Mouse (Mus musculus): ENCODE results near the gene Retreg1. TPM values are rescaled to one million over a fixed set of nuclear protein-coding genes. Genes with fewer than 3 reads are reported as not detected.
"Not testable (repeated sequence)": the region's sequence is repeated elsewhere in the genome, so short reads cannot be mapped to it uniquely, and the experiment has no call there.

Gene Retreg1
- total RNA-seq, 1 experiment from 2014 or later = 24.3 TPM

DNA sequence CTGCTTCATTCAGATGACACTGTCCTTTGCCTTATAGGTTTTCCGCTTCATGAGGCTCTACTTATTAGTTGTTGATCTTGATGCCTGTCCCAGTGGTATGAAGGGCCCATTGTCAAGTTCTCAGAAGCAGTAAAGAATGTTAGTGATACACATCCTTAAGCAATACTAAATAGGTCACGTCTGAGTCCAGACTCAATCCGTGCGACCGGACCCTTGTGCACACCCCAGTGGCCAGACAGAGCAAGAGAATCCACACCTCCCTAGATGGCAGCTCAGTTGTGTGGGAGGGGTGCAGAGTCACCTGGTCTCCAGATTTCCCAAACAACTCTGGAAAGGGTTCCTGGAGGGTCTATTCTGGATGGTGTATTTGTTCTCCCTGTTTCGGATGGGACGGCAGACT lies 103.5 kb downstream of the Retreg1 start:
- DNase-seq = no peak

DNA sequence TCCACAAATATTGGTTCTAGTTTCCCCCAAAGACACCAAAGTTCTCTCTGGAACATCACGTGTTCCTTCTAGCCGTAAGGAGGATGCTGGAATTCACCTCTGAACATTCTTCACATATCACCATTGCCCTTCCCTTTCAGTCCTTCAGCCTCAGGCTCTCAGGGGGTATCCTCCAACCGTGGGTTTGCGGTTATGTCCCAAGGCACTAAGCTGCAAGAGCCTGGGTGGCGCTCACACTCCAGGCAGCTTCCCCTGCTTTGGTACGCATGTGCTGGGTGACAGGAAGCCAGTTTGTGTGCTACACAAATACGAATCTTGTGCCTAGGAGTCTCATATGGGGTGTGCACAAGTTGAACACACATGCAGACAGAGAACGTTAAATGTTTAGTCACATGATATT lies 104.4 kb downstream of the Retreg1 start:
- DNase-seq = no peak

DNA sequence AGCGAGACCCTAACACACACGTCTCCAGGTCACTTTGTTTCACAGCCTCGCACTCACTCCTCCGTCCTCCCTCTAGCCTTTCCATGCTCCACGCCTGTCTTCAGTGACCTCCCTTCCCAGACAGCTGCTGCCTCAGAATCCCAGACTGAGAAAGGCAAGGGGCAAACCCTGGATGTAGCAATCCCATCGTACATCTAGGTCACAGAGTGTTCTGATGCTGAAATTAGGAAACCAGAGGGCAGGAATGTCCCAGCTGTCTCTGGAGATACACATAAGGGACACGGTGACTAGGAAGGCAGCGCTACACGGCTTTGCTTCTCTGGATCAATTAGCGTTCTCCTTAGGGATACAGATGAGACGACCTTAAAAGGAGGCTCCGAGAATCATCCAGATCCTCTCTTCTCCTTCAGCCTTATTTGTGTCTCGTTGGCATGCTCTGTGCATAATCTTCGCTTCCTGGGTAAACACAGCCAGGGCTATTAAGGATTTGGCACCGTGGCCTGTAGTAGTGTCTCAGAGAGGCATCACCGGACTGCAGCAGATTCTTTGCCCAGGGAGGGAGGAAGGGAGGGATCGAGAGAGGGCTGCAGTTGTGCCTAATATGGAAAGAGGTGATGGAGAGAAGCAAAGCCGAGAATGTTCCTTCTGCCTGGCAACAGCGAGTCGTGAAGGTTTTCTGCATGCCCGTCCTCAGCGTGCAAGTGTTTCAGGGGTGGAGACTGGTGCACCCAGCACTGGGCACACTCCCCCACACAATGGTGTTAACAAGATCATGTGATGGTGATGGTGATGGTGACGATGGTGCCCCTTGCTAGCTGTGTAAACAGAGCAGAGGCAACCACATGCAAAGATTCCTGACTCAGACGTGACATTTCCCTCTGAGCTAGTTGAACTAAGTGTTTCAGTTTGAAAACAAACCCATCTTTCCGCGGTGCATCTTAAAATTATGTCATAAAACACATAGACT lies 105.6 kb downstream of the Retreg1 start:
- DNase-seq = peak; percentile 49

DNA sequence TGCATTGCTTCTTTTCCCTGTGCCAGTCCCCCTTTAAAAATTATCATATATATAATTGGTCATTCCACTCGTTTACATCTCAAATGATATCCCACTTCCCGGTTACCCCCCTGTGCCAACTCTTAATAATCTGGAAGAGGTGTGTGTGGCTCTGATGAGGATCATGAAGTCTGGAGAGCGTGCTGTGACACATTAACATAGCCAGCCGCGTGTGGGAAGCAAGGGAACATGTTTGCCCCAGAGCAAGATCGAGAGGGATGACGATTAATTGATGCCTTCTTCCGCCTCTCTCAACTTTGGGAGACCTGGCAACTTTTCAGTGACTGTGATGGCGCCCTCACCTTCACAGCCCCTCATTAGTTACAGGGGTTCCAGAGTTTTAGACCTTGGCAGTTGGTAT lies 106.7 kb downstream of the Retreg1 start:
- DNase-seq = no peak

DNA sequence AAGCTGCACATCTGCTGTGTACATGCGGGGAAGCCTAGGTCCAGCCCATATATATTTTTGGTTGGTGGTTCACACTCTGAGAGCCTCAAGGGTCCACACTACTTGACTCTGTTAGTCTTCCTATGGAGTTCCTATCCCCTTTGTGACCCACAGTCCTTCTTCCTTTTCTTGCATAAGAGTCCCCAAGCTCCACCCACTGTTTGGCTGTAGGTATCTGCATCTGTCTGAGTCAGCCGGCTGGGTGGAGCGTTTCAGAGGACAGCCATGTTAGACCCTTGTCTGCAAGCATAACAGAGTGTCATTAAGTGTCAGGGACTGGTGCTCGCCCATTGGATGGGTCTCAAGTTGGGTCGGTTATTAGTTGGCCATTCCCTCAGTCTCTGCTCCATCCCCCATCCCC lies 107.6 kb downstream of the Retreg1 start:
- DNase-seq = no peak

DNA sequence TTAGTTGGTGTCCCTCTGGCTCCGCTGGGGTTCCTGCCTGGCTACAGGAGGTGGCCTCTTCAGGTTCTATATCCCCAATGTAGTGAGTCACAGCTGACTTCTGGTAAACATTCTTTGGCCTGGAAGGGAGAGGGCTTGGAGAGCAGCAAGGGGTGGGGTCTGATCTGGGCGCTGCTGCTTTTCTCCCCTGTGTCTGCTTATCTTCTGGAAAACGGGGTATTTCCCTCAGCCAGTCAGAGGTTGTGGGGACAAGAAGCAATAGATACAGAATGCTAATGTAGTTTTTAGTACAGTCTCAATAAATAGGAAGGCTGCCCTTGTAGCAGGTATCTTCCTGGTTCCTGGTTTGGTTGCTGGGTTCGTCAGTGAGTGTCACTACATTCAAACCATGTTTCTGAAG lies 108.1 kb downstream of the Retreg1 start:
- DNase-seq = no peak

DNA sequence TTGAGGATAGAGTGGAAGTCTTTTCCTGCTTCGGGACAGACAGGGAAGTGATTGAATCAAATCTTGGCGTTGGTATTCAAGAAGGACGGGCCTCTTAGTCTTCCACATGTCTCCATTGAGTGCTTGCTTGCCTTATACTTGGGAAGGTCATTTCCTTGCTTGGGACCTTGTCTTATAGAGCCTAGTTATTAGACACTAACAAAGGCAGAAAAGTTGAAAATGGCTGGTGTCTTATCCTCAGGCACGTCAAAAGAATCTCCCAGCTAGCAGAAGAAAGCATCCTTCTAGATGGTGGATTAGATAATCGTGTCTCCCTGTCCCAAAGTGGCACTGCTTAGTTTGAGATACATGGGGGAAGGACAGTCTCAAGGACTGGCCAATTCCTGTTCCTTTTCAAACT lies 113.0 kb downstream of the Retreg1 start:
- DNase-seq = no peak

DNA sequence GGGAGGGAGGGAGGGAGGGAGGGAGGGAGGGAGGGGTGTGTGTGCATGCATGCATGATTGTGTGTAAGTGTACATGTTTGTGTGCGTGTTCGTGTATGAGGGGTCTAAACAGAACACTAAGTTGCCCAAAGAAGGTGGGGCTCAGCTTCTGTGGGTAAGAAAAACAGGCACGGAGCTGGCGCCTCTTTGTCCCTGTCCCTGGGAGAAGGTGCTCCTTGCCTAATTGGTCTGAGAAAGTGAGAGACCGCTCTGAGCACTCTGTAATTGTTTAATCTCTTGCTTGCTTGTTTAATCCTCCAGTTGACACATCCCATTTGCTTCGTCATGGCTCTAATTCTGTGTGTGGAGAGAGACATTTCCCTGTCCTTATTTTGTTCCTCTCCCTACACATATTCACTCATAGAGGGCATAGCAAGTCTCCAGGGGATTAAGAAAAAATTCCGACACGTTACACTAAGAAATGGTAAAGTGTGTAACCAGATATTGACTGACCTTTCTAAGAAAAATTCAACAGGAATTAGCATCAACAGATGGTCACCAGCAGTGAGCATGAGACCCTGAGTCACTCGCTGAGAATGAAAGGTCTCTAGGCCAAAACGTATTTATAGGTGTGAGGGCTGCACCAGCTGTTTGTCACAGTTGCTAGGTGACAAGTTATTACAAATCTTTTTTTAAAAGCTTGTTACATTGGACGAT lies 113.6 kb downstream of the Retreg1 start:
- no peak for DNase-seq

DNA sequence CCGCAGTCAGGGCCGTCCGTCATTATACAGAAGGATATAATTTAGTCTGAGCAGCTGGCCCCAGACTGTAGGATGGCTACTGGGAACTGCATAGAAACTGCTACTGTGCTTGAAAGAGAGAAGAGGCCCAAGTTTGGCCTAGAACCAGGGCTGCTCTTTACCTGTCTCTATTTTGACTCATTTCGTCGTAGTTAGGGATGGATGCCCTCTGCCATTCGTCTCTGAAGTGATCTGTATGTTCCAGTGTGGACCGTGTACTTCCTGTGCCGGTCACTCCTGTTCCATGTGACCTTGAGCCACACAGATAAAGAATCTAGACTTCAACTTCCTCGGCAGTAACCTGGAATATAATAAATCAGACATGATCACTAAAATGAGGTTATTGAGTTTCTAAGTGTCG lies 114.7 kb downstream of the Retreg1 start:
- DNase-seq = no peak

DNA sequence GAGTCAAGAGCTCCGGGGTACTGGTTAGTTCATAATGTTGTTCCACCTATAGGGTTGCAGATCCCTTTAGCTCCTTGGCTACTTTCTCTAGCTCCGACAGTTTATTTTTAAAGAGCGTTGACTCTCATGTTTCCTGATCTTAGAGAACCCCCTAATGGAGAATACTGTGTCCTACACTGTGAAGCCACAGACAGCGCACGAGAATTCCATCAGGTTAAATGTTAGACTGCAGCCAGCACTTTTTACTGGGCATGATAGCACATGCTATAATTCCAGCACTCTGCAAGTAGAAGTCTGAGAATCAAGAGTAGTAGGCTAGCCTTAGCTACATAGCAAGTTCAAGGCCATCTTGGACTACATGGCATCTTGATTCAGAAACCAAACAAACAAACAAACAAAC lies 116.4 kb downstream of the Retreg1 start:
- peak; percentile 21 for DNase-seq

DNA sequence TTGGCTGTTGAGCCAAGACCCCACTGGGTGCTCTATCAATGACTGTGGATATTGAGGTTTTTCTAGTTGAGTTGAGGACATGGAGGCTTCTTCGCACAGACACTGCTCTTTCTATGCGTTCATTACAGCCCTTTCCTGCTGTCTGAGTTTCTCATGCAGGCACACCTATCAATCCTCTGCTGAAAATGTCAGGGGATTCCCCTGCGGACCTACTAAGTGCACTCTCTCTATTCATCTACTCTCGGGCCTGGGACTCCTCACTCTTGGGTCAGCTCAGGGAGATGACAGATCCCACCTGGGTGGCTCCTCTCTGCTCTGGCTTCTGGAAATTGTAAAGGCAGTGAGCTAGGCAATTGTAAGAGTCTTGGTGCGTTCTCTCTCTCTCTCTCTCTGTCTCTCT lies 117.3 kb downstream of the Retreg1 start:
- no peak for DNase-seq

DNA sequence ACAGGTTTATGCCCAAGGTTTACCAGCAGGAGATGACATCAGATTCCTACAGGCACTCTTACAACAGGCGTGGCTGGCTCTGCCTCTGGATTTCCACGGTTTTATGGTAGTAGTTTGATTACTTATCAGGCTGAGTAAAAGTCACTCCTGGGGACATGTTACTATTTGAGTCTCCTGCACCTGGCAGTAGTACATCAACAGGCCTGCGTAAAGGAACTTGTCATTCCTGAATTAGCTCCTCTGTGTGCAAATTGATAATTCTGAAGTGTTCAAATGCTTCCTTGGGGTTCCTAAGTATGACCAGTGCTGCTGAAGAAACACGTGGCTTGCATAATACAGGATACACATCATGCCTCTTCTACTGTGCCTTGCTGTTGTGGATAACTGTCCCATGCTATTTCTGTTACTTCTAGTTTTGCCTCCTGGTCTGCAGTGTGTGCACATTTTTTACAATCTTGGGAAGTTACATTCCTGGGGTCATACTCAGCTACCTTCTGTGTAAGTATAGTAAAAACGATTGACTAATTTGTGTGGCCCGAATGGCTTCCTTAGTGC lies 123.3 kb downstream of the Retreg1 start:
- DNase-seq = no peak

DNA sequence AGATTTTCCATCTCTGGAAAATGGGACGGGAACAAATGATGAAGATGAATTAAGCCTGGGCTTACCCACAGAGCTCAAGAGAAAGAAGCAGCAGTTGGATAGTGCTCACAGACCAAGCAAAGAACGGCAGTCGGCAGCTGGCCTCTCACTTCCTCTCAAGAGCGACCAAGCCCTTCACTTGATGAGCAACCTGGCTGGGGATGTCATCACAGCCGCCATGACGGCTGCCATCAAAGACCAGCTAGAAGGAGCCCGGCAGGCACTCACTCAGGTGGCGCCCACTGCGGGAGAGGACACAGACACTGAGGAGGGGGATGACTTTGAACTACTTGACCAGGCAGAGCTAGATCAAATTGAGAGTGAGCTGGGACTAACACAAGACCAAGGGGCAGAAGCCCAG lies 128.6 kb downstream of the Retreg1 start:
- DNase-seq = no peak

DNA sequence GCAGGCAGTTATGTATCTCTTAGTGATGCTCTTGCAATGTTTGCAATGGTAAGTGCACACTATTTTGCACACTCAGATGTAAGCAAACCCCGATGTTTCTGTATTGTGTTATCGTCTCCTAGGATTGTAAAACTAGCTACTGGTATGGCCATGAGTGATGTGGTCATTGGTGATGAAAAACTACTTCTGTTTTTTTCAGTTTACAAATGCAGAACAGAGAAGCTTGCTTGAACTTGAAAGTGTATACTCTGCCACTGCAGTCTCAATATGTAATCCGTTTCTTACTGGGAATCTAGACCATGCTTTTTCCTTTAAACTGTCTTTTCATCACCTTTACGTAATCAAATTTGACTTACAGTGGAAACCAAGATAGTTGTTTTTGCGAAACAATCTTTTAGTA lies 129.8 kb downstream of the Retreg1 start:
- DNase-seq = no peak

DNA sequence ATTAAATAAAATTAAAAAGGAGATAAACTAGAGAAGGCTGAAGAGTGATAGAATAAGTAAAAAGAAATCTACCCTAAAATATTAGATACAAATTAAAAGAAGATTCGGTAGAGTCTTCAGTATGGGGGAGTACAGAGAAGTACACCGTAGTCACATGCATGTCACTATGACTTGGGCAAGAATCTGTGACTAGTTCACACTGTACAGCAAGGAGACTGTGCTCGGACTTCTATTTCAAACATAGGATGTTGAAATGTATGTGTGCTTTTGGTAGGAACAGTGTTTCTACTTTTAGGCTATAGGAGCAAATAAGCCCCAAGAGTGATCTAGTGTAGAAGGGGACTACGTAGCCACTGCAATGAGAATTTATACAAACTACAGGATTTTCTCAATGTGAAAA lies 131.4 kb downstream of the Retreg1 start:
- no peak for DNase-seq

DNA sequence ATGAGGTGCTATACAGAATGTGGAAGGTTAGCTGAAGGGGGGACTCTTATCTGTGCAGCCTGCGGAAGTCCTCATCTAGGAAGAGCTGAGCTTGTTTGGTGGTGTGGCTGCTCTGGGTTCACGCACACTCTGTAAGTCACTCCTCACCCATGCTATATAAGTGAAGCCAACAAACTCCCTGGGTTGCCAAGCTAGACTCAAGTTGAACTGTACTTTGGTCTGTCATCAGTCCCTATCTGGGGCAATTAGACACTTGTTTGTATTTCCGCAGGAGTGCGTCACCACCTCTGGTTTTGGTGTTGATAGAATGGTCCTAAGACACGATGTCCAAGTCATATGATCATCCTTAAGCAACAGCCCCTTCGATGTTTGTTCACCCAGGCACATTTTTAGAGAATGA lies 132.8 kb downstream of the Retreg1 start:
- no peak for DNase-seq

DNA sequence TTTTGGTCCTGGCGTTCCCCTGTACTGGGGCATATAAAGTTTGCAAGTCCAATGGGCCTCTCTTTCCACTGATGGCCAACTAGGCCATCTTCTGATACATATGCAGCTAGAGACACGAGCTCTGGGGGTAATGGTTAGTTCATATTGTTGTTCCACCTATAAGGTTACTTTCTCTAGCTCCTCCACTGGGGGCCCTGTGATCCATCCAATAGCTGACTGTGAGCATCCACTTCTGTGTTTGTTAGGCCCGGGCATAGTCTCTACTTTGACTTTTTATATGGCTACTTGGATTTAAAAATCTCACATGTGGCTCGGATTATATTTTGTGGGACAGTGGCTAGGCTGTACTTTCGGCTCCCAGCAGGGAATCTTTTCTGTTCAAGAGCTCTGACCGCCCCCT lies 140.6 kb downstream of the Retreg1 start:
- DNase-seq = not testable (repeated sequence)

DNA sequence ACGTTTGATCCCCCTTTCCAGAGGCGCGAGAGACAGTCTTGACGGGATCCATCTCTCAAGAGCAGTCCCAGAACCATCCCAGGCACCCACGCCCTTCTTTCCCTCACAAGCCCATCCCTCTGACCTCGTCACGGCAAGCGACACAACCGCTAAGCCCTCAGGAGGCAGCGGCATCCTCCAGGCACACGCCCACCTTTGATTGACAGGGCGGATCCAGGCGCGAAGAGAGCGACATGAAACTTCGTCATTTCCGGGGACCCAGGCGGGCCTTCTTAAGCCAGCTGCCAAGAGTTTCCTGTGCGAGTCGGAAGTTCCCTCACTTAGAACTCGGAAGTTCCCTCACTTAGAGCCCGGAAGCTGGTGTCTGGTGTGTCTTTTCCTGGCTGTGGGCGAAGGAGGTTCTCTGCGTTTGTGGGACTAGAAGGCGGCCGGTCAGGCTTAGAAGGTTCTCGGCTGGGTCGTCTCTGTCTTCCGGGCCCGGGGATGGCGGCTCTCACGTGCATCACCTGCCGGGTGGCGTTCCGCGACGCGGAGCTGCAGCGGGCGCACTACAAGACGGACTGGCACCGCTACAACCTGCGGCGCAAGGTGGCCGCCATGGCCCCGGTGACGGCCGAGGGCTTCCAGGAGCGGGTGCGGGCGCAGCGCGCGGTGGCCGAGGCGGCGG lies 141.2 kb downstream of the Retreg1 start, which contains the start of gene Zfp622:
TSS of gene Zfp622 (plus strand) at position 300 of the 667 bp plus-strand sequence.
- peak; percentile 97 for DNase-seq

DNA sequence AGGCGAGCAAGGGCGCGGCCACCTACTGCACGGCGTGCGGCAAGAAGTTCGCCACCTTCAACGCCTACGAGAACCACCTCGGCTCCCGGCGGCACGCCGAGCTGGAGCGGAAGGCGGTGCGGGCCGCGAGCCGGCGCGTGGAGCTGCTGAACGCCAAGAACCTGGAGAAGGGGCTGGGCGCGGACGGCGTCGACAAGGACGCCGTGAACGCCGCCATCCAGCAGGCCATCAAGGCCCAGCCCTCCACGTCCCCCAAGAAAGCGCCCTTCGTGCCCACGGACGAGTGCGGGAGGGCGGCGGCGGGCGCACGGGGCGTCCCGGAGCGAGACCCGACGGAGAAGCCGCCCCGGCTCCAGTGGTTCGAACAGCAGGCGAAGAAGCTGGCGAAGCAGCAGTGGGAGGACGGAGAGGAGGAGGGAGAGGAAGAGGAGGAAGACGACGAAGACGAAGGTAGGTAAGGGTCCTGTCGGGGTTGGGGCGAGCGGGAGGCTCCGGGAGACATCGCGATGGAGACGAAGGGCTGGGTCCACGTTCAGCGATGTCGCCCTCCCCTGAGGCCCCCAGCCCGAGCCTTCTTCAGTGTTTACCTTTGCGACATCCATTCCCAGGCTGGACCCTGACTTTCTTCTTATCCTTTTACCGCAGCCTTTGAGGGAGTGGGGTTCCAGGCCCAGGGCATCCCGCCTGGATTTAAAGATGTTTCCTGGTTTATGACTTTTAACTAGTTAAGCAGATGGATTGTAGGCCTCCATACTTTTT lies 141.9 kb downstream of the Retreg1 start:
- no peak for DNase-seq

DNA sequence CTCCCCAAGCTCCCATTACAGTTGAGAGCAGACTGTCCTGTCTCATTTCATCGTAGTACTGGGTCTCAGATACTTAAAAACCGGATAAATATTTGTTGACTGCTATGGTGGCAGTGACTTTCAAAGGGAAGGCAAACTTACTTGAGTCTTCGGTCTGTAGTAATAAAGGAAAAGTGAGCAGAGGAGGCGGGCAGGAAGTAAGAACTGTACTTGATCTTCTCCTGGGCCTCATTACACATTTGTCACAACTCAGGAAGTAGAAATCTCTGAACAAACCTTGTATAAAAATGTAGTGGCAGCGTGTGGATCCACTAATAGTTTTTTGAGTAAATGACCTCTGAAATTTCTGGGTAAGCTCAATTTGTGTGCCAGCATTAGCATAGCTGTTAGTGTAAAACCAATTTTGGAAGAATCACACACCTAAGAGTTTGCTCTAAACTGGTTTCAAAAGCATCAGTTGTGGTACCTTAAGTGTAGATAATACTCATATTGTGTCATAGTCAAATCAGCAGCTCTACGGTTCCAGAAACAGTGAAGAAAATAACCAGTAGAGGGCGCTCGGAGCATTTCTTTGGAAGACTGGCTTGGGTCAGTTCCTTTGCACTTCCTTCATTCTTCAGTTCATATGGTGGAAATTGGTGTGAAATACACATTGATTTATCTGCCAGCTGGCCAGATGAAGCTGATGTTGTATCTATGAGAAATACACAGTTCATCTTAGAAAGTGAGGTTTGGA lies 150.2 kb downstream of the Retreg1 start:
- peak; percentile 74 for DNase-seq

DNA sequence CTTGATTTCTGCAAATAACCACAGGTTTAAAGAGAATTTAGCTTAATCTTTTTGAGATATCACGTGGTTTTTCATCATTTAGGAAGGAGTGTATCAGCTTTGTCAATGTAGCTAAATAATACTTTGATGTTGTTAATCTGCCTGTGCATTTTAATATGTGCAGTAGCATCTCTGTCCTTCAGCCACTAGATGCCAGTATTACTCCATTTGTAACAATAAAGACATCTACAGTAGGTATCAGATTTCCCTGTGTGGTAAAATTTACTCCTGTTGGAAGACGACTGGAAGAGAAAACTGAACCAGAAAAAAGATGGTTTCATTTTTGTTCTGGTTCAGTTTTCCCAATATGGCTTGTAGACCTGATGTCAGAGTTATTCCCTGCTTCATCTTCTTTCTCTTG lies 152.5 kb downstream of the Retreg1 start:
- DNase-seq = no peak
